Mouse (Mus musculus): Measurements from ENCODE around the gene Colgalt1. TPM values are rescaled to one million over a fixed set of nuclear protein-coding genes. Genes with fewer than 3 reads are reported as not detected.

The Colgalt1 gene
- polyA plus RNA-seq (2015; fragmentation: Nextera tagmentation; extraction: Ambion mirVana): 37.5 and 39.9 TPM in 2 replicates

- Histone ChIP-seq H3K27ac (peak within 1 kb of the TSS; percentile 87), H3K4me1 (peaks cover 15% of the 10 kb centered on the region), H3K9ac (peak within 1 kb of the TSS; percentile 89), H3K9me3 (replicated peaks) (no peaks in the 10 kb centered on the region), H3K36me3 (ENCODE audit: poor library complexity, severe bottlenecking) (peaks cover 27% of the 10 kb centered on the region), H3K4me2 (peak within 1 kb of the TSS; percentile 72), H3K27me3 (no peaks in the 10 kb centered on the region), H3K4me3 (peak within 1 kb of the TSS; percentile 88)
- under 1% methylated on average over 82 of the region's 82 CpGs for WGBS
- ATAC-seq: peak; percentile 99
Observed at GRCm38 (mm10) chr8:71610822-71611651, at the start of gene Colgalt1. Gene Colgalt1 (plus strand): TSS chr8:71610998.

GRCm38 (mm10) chr8:71561401-71561800 lies 49.4 kb upstream of the Colgalt1 start:
- H3K36me3 ChIP-seq (ENCODE audit: poor library complexity, severe bottlenecking): no peaks in the 10 kb centered on the region
- no peak overlapping the region for H3K27ac ChIP-seq
- H3K9me3 ChIP-seq (replicated peaks): no peaks in the 10 kb centered on the region
- H3K9ac ChIP-seq: no peak overlapping the region
- H3K4me2 ChIP-seq: no peak overlapping the region
- peak; percentile 50; the same call in 1 of the 2 replicates for ATAC-seq
- H3K27me3 ChIP-seq: peaks cover 78% of the 10 kb centered on the region
- 2% methylated on average over 15 of the region's 15 CpGs for WGBS
- peaks cover 20% of the 10 kb centered on the region for H3K4me1 ChIP-seq
- H3K4me3 ChIP-seq: no peak overlapping the region

GRCm38 (mm10) chr8:71562751-71563150 lies 48.0 kb upstream of the Colgalt1 start:
- ATAC-seq: peak; percentile 60; the same call in 1 of the 2 replicates
- H3K9ac ChIP-seq: peak overlapping the region; percentile 30; the same call in 1 of the 2 replicates
- under 1% methylated on average over 33 of the region's 33 CpGs for WGBS
- H3K9me3 ChIP-seq (replicated peaks): no peaks in the 10 kb centered on the region
- peaks cover 20% of the 10 kb centered on the region for H3K4me1 ChIP-seq
- no peak overlapping the region for H3K27ac ChIP-seq
- H3K36me3 ChIP-seq (ENCODE audit: poor library complexity, severe bottlenecking): no peaks in the 10 kb centered on the region
- H3K4me2 ChIP-seq: peak overlapping the region; percentile 53
- H3K4me3 ChIP-seq: peak overlapping the region; percentile 28
- peaks cover 64% of the 10 kb centered on the region for H3K27me3 ChIP-seq

- no peak for ATAC-seq
- Histone ChIP-seq H3K4me3 (no peak overlapping the region), H3K4me1 (peaks cover 20% of the 10 kb centered on the region), H3K27me3 (peaks cover 52% of the 10 kb centered on the region), H3K36me3 (ENCODE audit: poor library complexity, severe bottlenecking) (no peaks in the 10 kb centered on the region), H3K9ac (no peak overlapping the region), H3K27ac (no peak overlapping the region), H3K9me3 (replicated peaks) (no peaks in the 10 kb centered on the region), H3K4me2 (no peak overlapping the region)
- 90% methylated on average over 4 of the region's 4 CpGs for WGBS
Observed at GRCm38 (mm10) chr8:71563992-71564391, 46.8 kb upstream of the Colgalt1 start.

- Histone ChIP-seq H3K27me3 (peaks cover 27% of the 10 kb centered on the region), H3K36me3 (ENCODE audit: poor library complexity, severe bottlenecking) (no peaks in the 10 kb centered on the region)
- no peak for ATAC-seq
Observed at GRCm38 (mm10) chr8:71566501-71566900, 44.3 kb upstream of the Colgalt1 start, which contains the start of gene Nxnl1. Gene Nxnl1 (minus strand): TSS chr8:71566601.

GRCm38 (mm10) chr8:71567587-71567986 lies 43.2 kb upstream of the Colgalt1 start:
- no peak overlapping the region for H3K4me3 ChIP-seq
- H3K9ac ChIP-seq: no peak overlapping the region
- no peaks in the 10 kb centered on the region for H3K36me3 ChIP-seq (ENCODE audit: poor library complexity, severe bottlenecking)
- H3K4me1 ChIP-seq: peaks cover 42% of the 10 kb centered on the region
- ATAC-seq: no peak
- peaks cover 16% of the 10 kb centered on the region for H3K27me3 ChIP-seq
- H3K4me2 ChIP-seq: no peak overlapping the region
- 85% methylated on average over 7 of the region's 7 CpGs for WGBS
- 0 out of 2 replicates have a peak overlapping the region, but pooled peaks have one; percentile 67 for H3K27ac ChIP-seq
- no peaks in the 10 kb centered on the region for H3K9me3 ChIP-seq (replicated peaks)

More at GRCm38 (mm10) chr8:71566501-71566900, 44.3 kb upstream of the Colgalt1 start, which contains the start of gene Nxnl1:
- Histone ChIP-seq H3K4me2 (no peak within 1 kb of the TSS), H3K27ac (no peak within 1 kb of the TSS), H3K4me1 (peaks cover 33% of the 10 kb centered on the region), H3K4me3 (no peak within 1 kb of the TSS), H3K9ac (no peak within 1 kb of the TSS), H3K9me3 (replicated peaks) (no peaks in the 10 kb centered on the region)
- WGBS: 39% methylated on average over 3 of the region's 3 CpGs

- Histone ChIP-seq H3K4me3 (peak within 1 kb of the TSS; percentile 52), H3K27ac (peak within 1 kb of the TSS; percentile 67), H3K27me3 (peaks cover 8% of the 10 kb centered on the region), H3K36me3 (ENCODE audit: poor library complexity, severe bottlenecking) (no peaks in the 10 kb centered on the region), H3K9me3 (replicated peaks) (no peaks in the 10 kb centered on the region), H3K4me1 (peaks cover 44% of the 10 kb centered on the region), H3K9ac (peak within 1 kb of the TSS; percentile 82), H3K4me2 (peak within 1 kb of the TSS; percentile 83)
- WGBS: 14% methylated on average over 13 of the region's 13 CpGs
- ATAC-seq: no peak
Observed at GRCm38 (mm10) chr8:71568387-71568937, 42.3 kb upstream of the Colgalt1 start, which contains the start of gene Slc27a1. Gene Slc27a1 (plus strand): TSS chr8:71568882.

- Histone ChIP-seq H3K36me3 (ENCODE audit: poor library complexity, severe bottlenecking) (no peaks in the 10 kb centered on the region), H3K27me3 (peaks cover 5% of the 10 kb centered on the region), H3K27ac (peak overlapping the region; percentile 67), H3K4me1 (peaks cover 45% of the 10 kb centered on the region), H3K4me2 (peak overlapping the region; percentile 83), H3K4me3 (peak overlapping the region; percentile 52), H3K9me3 (replicated peaks) (no peaks in the 10 kb centered on the region), H3K9ac (peak overlapping the region; percentile 82; the same call in 1 of the 2 replicates)
- no peak for ATAC-seq
- WGBS: 17% methylated on average over 6 of the region's 6 CpGs
Observed at GRCm38 (mm10) chr8:71568941-71569340, 41.9 kb upstream of the Colgalt1 start.

GRCm38 (mm10) chr8:71569366-71570290 lies 41.2 kb upstream of the Colgalt1 start:
- peak overlapping the region; percentile 83 for H3K4me2 ChIP-seq

GRCm38 (mm10) chr8:71570291-71570954 lies 40.4 kb upstream of the Colgalt1 start:
- peak overlapping the region; percentile 63 for H3K27ac ChIP-seq
- H3K36me3 ChIP-seq (ENCODE audit: poor library complexity, severe bottlenecking): no peaks in the 10 kb centered on the region
- H3K4me2 ChIP-seq: peak overlapping the region; percentile 83
- under 1% methylated on average over 41 of the region's 41 CpGs for WGBS
- H3K4me3 ChIP-seq: peak overlapping the region; percentile 52
- H3K4me1 ChIP-seq: peaks cover 52% of the 10 kb centered on the region
- peaks cover 4% of the 10 kb centered on the region for H3K27me3 ChIP-seq
- H3K9me3 ChIP-seq (replicated peaks): no peaks in the 10 kb centered on the region
- peak overlapping the region; percentile 82 for H3K9ac ChIP-seq
- ATAC-seq: peak; percentile 88

More at GRCm38 (mm10) chr8:71569366-71570290, 41.2 kb upstream of the Colgalt1 start:
- peak; percentile 82 for ATAC-seq
- Histone ChIP-seq H3K9ac (peak overlapping the region; percentile 82), H3K4me3 (peak overlapping the region; percentile 52), H3K4me1 (peaks cover 52% of the 10 kb centered on the region), H3K36me3 (ENCODE audit: poor library complexity, severe bottlenecking) (no peaks in the 10 kb centered on the region), H3K27ac (peak overlapping the region; percentile 67), H3K9me3 (replicated peaks) (no peaks in the 10 kb centered on the region), H3K27me3 (peaks cover 5% of the 10 kb centered on the region)
- WGBS: under 1% methylated on average over 51 of the region's 51 CpGs

GRCm38 (mm10) chr8:71572077-71572476 lies 38.7 kb upstream of the Colgalt1 start:
- H3K4me3 ChIP-seq: peak overlapping the region; percentile 52
- WGBS: 86% methylated on average over 2 of the region's 2 CpGs
- no peak for ATAC-seq
- peak overlapping the region; percentile 91 for H3K27ac ChIP-seq
- H3K9ac ChIP-seq: no peak overlapping the region
- no peaks in the 10 kb centered on the region for H3K9me3 ChIP-seq (replicated peaks)
- H3K36me3 ChIP-seq (ENCODE audit: poor library complexity, severe bottlenecking): no peaks in the 10 kb centered on the region
- H3K27me3 ChIP-seq: no peaks in the 10 kb centered on the region
- H3K4me2 ChIP-seq: peak overlapping the region; percentile 83
- peaks cover 52% of the 10 kb centered on the region for H3K4me1 ChIP-seq
